Mouse (Mus musculus) thymus, adult 2 months (tissue): ENCODE data around the gene Ifna1.
"Not testable (repeated sequence)": the region's sequence is repeated elsewhere in the genome, so short reads cannot be mapped to it uniquely, and the experiment has no call there.

Experiments
- CTCF ChIP-seq: fragments of 200-500 bp; IDR thresholded peaks from 2 replicates; pipeline ENCODE4 v1.5.1; 2012; ENCODE audit warnings: mild to moderate bottlenecking, control low read depth, low read length, moderate library complexity, borderline replicate concordance; ENCODE audit not compliant: control insufficient read depth, poor library complexity, insufficient read depth; ENCODE audit errors: extremely low read depth
- POLR2A ChIP-seq: fragments of 200-500 bp; IDR thresholded peaks from 2 replicates; pipeline ENCODE4 v1.6.1; 2012; ENCODE audit warnings: mild to moderate bottlenecking, low read length, control low read depth, moderate library complexity; ENCODE audit not compliant: control insufficient read depth, poor library complexity, insufficient read depth; ENCODE audit errors: extremely low read depth

DNA sequence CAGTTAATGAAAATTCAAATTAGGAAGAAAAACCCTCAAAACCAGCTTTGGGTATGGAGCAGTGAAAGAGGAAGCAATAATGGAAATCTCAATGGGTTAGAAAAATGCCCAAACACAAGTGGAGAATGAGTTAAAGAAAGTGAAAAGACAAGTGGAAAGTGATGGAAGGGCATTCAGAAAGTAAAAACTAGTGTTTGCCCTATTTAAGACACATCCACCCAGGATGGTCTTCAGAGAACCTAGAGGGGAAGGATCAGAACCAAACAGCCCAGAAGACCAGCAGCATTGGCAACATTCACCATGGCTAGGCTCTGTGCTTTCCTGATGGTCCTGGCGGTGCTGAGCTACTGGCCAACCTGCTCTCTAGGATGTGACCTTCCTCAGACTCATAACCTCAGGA, 14.7 kb upstream of the Ifna1 start, which contains the start of gene Ifna5:
- not testable (repeated sequence) for TF ChIP-seq CTCF, POLR2A
